Mouse (Mus musculus) kidney, adult 10 weeks (tissue): Measurements from ENCODE around the gene Smchd1. TPM values are rescaled to one million over a fixed set of nuclear protein-coding genes. Genes with fewer than 3 reads are reported as not detected.

Source experiments
- polyA plus RNA-seq: library from polyadenylated mRNA; stranded (reverse); fragments of 350-450 nt; fragmentation: Illumina TruSeq; extraction: RNeasy Lipid Tissue Mini Kit (QIAGEN cat#74804); gene quantifications from one replicate; pipeline ENCODE4 v1.2.3, GENCODE M21; 2014; ENCODE audit warnings: low read depth, low replicate concordance

Smchd1 gene
- polyA plus RNA-seq, result 52.6 TPM

GRCm38 (mm10) chr17:71474762-71475704 lies at the start of gene Smchd1:
Smchd1 (minus strand) TSS chr17:71475343.

GRCm38 (mm10) chr17:71459818-71460217 lies 15.3 kb downstream of the Smchd1 start, which contains the start of gene Gm4707:
Gm4707 (minus strand) TSS chr17:71459918.

GRCm38 (mm10) chr17:71311340-71312171 lies 163.6 kb downstream of the Smchd1 start, which contains the start of gene Emilin2:
Emilin2 (minus strand) TSS chr17:71311978.

Other genes with a start within 250 kb of the Smchd1 start
- gene Emilin2, start 163.4 kb downstream of the Smchd1 start, polyA plus RNA-seq, result not detected
- not detected for gene Gm4707, start 15.4 kb downstream of the Smchd1 start, polyA plus RNA-seq
- gene Ndc80, start 51.5 kb upstream of the Smchd1 start, polyA plus RNA-seq, result 0.49 TPM
- 0.69 TPM for gene Spdya, start 76.7 kb upstream of the Smchd1 start, polyA plus RNA-seq
- 64.6 TPM for gene Wdr43, start 140.6 kb upstream of the Smchd1 start, polyA plus RNA-seq
- not detected for gene Togaram2, start 197.9 kb upstream of the Smchd1 start, polyA plus RNA-seq